Mouse (Mus musculus) embryo, embryonic 11 days (tissue): ENCODE measurements around the gene Rps15a.

ENCODE experiments used
- DNase-seq: peaks from one replicate; pipeline ENCODE4 v3.0.0-alpha.2; 2015

Rps15a gene

GRCm38 (mm10) chr7:118115877-118116568, at the start of gene Rps15a:
Gene Rps15a (minus strand): TSS chr7:118116188.
- DNase-seq, result peak; percentile 98

GRCm38 (mm10) chr7:118163006-118163405, 47.0 kb upstream of the Rps15a start:
- DNase-seq, result no peak

- DNase-seq, result no peak
Measured at GRCm38 (mm10) chr7:118160121-118160520, 44.1 kb upstream of the Rps15a start.

DNA sequence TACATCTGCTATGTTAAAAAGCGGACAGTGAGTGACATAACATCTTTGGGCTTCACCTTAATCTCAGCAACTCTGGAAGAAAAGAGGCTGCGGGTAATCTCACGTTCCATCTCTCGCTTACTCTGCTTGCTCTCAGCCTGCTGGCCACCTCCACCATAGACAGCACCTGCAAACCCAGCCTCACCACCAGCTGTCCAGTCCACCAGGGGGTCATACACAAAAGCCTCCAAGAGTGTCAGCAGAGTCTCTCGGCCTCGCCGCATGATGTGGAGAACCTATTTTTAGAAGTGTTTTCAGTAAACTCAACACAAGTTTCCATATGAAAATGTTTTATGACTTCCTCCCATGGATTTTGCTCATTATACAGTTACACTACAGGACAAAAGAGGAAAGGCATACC, 40.5 kb upstream of the Rps15a start:
- no peak for DNase-seq

DNA sequence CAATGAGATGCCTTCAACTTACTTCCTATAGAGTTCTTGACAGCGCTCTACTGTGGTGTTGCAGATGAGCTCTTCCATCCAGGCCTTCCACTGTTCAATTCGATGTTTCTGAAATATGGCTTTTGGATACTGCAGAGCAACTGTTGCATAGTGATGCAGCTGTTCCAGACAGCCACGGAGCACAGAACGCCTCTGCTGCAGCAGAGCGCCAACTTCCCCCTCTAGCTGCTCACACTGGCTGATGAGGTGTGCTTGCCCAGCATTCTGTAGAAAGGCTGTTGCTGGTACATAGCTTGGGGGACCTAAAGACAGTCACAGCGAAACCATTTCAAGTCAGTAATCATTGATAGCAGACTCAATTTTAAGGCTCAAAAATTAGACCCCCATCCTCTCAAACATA, 38.2 kb upstream of the Rps15a start:
- DNase-seq, result no peak

GRCm38 (mm10) chr7:118143602-118144001, 27.6 kb upstream of the Rps15a start:
- no peak for DNase-seq

DNA sequence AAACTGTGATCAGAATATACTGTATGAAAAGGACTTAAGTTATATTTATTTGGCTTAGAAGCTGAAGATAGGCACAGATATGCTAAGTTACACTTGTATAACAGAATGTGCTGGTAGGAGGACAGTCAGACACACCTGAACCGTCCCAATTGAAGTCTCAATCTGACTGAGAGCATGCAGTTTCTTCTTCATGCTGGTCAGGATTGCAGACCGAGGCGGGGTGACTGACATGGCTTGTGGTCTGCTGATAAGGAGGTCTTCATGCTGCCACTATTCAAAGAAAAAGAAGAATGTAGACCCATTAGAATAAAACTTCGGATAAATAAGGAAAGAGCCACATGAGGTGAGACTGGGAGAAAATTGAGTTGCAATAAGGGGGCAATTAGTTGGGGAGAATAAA, 27.1 kb upstream of the Rps15a start:
- DNase-seq, result no peak

- DNase-seq, result no peak
Measured at GRCm38 (mm10) chr7:118141271-118141670, 25.3 kb upstream of the Rps15a start.

DNA sequence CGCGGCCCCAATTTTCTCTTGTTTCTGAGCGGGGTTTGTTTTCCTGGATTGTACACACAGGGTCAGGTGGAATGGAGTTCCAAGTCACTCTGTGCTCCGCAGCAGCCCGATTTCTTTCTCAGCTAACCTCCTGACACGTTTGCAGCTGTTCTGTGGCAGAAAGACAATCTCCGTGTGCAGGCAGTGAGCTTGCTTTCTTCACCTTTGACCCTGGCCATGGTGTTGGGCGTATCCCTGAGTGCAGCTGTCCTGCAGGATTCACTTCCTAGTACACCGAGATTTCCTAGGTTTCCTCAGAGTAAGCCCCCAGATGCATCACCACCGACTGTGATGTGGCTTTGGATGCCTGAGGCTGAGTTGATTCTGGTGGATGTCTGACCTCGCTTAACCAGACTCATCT, 19.1 kb upstream of the Rps15a start:
- no peak for DNase-seq

DNA sequence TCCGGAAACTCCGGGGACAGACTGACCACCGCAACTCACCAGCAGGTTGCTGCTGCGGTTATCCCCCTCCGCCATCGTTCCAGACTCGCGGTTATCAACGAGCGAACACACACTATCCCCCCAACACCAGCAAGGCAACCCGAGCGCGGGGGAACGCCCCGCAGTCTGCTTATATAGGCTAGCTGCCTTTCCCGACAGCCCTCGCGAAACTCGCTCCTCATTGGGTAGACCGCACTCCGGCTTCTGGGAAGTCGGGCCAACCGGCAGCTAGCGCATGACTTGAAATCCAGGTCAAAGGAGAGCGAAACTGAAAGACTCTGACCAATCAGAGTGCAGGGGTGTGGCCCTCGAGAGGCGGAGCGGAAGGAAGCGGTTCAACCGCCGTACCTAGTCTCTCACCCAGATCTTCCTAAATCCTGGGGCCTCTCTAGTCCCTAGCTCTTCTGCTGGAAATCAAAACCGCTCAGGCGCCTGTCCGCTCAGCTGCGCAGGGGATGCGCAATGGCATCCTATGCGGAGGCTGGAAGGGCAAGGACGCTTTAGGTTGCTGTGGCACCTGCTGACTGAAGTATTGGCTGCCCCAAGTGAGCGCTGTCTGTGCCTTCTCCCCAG, 13.5 kb upstream of the Rps15a start, which contains the start of gene Arl6ip1:
Arl6ip1 (minus strand) TSS at position 233 of the 612 bp plus-strand sequence.
- peak; percentile 98 for DNase-seq

DNA sequence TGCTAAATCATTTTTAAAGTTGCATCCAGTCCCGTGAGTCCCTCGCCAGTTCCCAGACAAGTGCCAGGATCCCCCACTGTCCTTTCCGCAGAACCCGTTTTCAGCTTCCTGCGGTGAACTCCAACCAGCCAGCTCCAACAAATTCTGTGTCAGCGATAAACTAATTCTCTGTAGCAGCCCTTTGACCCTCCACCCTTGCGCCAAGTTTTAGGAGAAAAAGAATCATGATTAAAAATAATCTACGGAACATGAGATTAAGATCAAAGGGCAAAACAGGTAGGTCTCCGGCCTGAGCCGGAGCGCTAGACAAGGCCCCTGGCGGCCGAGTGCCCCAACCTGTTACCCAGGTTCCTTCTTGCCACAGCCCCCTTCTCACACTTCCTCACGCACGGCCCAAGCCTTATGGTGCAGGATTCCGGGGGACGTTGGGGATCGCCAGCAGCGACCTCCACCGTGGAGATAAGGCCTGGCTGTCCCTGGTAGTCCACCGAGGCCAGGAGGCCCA, 13.0 kb upstream of the Rps15a start:
- no peak for DNase-seq

GRCm38 (mm10) chr7:118126219-118126875, 10.4 kb upstream of the Rps15a start:
- DNase-seq, result no peak

DNA sequence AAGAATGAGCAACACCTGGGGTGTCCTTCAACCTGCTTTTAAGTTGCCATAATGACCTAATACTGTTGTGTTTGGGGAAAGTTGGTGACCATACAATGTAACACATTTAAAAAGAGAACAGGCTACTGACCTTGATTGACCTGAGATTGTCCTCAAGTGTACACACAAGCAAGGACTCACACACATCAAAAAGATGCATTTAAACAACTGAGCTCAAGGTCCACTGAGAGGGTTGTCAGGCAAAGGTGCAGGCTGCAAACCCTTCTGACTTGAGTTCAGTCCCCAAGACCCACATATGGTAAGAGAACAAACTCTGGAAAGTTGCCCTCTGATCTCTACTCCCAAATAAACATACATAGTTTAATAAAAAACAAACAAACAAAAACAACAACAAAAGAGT, 9.7 kb upstream of the Rps15a start:
- DNase-seq, result no peak

GRCm38 (mm10) chr7:118123512-118124411, 7.8 kb upstream of the Rps15a start:
- DNase-seq, result no peak

GRCm38 (mm10) chr7:118122235-118122634, 6.2 kb upstream of the Rps15a start:
- DNase-seq, result no peak

DNA sequence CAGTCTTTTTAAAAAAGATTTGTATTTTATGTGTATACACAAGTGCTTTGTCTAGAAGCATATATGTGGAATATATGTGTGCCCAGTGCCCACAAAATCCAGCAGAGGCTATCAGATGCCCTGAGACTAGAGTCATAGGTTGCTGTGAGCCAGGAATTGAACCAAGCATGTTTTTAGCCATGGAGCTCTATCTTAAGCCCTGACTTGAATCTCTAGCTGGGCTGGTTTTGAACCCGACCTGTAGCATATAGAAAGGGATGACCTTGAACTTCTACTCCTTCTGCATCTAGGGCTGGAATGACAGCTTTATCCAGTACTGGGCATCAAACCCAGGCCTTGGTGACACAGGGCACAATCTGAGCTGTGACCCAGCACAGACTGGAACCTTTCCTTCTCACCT, 4.7 kb upstream of the Rps15a start:
- DNase-seq, result no peak

GRCm38 (mm10) chr7:118119946-118120345, 4.0 kb upstream of the Rps15a start:
- no peak for DNase-seq

GRCm38 (mm10) chr7:118119142-118119541, 3.2 kb upstream of the Rps15a start:
- DNase-seq, result no peak

GRCm38 (mm10) chr7:118118426-118118825, 2.4 kb upstream of the Rps15a start:
- DNase-seq, result no peak

DNA sequence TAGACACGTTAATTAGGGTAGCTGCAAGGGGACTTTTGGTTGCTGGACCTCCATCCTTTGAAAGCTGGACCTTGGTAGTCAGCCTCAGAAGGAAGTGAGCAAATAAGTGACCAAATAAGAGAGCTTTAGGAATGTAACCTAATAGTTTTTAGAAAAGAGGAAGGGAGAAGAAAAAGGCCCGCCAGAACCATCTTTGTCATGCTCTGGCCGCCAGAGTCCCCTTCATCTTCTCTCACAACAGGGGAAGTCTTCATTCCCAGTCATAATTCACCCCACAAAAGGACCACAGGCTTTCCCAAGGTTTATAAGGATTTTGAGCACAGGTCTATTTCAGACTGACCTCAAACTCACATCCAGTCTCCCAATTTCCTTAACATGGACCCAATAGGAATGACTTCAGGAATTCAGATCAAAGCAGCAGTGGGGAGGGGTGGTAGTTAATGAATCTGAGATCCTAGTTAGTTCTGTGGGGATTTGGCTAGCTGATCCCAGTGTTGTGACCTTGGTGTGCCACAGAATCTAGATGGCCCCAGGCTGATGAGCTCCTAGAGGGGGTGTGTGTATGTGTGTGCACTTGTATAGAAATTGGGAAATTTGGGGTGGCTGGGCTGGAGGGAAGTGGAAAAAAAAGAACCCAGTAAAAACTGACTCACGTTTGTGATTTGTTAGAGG, 1.7 kb upstream of the Rps15a start:
- DNase-seq, result no peak

DNA sequence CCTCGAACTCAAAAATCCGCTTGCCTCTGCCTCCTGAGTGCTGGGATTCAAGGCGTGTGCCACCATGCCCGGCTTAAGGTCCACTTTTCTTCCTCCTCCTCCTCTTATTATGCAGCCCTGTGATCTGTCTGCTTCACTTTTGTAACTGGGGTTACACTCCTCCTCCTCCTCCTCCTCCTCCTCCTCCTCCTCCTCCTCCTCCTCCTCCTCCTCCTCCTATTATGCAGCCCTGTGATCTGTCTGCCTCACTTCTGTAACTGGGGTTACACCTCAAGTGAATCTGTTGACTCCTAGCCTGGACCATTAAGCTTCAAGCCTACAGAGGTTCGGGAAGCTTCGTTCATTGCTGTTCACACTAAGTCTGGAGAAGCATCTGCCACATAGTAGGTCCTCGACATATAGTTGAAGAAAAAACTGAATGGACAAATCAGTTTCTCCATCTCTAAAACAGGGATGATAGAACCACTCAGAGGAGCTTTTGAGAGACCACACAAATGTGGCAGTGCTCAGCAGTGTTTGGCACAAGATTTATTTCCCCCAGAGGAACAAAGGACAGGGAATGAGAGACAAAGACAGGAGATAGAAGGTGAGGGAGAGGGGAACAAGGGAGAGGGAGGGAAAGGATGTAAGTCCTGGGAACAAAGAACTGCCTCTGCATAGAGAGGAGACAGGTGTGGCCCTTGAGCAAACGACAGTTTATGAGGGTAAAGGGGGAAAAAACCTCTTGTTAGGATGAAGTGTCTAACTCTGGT, 975 bp upstream of the Rps15a start:
- DNase-seq, result no peak

DNA sequence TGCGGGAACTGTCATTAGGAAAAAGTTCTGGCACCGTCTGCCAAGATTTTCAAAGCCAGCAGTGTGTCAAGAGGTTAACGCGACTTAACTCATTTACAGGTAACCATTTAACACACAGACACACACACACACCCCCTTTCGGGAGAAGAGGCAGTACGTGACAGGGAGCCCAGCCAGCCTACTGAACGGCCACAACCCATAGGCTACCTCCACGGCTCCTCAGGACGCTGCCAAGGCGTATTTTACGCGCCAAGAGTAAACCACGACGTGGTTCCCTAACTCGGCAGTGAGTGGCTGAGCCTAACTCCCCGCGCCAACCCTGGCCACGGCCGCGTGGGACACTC, 483 bp downstream of the Rps15a start:
- DNase-seq, result no peak
